Mouse (Mus musculus) lung, postnatal 25 days (tissue): ENCODE data around the gene E2f2.
A peak's percentile ranks its signal among the peaks of the same experiment; 100 is the strongest.

Source experiments
- DNase-seq: peaks from one replicate; pipeline ENCODE4 v3.0.0; 2022; ENCODE audit warnings: low spot score

Gene E2f2

GRCm38 (mm10) chr4:136144927-136145292 is 27.3 kb upstream of the E2f2 start:
- no peak for DNase-seq

- no peak for DNase-seq
Measured at GRCm38 (mm10) chr4:136145362-136145885, 26.8 kb upstream of the E2f2 start.

GRCm38 (mm10) chr4:136145991-136146711 is 26.0 kb upstream of the E2f2 start:
- no peak for DNase-seq

- DNase-seq = no peak
Measured at GRCm38 (mm10) chr4:136146712-136147154, 25.5 kb upstream of the E2f2 start.

GRCm38 (mm10) chr4:136147436-136148135 is 24.6 kb upstream of the E2f2 start:
- DNase-seq = peak; percentile 88

GRCm38 (mm10) chr4:136148342-136149044 is 23.7 kb upstream of the E2f2 start:
- DNase-seq = peak; percentile 64

DNA sequence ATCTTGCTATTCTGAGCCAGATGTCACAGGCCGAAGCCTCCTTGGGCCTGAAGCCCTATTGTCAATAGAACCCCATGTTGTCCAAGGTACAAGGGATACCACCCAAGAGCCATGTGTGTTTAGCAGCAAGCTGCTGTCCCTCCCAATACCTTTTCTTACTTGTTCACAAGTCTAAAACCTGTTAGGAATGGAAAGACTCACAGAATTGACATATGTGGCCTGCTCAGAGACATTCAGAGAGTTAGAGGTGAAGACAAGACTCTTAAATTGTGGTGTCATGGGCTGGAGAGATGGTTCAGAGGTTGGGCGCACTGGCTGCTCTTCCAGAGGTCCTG is 23.2 kb upstream of the E2f2 start:
- DNase-seq = no peak

DNA sequence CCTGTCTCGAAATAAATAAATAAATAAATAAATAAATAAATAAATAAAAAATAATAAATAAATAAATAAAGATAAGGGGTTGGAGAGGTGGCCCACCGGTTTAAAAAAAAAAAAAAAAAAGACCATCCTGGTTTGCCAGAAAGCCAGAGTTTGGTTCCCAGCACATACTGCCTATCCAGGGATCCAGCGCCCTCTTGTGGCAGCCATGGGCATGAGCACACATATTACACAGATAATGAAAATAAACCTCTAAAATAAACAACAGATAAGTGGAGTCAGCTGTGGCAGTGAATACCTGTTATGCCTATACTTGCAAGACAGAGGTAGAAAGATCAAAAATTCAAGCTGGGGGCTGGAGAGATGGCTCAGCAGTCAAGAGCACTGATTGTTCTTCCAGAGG is 22.5 kb upstream of the E2f2 start:
- DNase-seq = peak; percentile 66

DNA sequence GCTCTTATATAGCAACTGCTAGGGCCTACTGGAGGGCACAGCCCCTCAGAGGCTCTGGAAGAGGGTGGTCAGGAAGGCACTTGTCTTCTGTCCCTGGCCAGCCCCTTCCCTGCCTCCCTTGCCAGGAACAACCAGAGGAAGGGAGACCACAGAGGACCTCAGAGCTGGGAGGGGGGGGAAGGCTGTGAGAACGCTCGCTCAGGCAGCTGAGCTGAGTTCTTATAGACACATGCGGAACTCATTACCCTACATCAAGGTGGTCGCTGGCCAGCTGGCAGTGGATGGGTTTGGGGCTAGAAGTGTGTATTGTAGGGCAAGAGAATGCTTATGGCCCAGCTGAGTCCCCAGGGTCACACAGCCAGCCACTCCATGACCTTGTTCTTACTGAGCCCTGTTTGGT is 21.6 kb upstream of the E2f2 start:
- DNase-seq = no peak

GRCm38 (mm10) chr4:136152821-136153220 is 19.4 kb upstream of the E2f2 start:
- no peak for DNase-seq

DNA sequence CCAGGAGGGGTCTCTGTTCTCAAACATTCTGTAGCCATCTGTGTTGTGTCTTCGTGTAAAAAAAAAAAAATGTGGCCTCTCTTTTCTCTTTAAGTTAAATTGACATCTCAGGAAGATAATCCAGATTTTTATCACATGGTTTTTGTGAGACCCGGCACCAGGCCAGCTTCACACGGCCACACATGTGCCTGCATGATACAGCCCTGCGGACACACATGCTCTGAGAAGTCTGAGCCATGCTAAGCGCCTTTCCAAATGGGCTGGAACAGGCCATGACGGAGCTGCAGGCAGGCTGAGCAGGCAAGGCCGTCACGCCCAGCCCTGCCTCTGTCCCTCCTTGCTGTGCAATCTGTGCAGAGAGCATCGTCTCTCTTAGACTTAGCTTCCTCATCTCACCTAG is 17.7 kb upstream of the E2f2 start:
- no peak for DNase-seq

- no peak for DNase-seq
Measured at GRCm38 (mm10) chr4:136158498-136158897, 13.7 kb upstream of the E2f2 start.

GRCm38 (mm10) chr4:136159802-136160397 is 12.3 kb upstream of the E2f2 start:
- peak; percentile 84 for DNase-seq

DNA sequence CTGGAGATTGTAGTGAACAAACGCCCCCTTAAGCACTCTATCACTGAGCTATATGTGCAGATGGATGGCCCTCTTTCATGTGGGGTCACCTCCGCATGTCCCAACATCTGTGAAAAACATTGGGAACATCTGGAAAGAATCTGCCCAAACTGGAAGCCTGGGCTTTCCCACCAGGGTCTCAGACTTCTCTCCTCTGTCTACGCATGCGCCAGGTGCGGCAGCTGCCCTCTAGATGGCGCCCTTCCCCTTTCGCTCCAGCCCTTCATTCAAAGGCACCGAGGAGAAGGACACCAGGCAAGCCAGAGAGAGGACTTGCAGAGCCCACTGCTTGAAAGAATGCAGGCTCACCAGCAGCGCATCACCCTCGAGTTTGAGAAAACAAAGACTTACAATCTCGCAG is 8.7 kb upstream of the E2f2 start:
- peak; percentile 87 for DNase-seq

GRCm38 (mm10) chr4:136164981-136165380 is 7.2 kb upstream of the E2f2 start:
- DNase-seq = no peak

DNA sequence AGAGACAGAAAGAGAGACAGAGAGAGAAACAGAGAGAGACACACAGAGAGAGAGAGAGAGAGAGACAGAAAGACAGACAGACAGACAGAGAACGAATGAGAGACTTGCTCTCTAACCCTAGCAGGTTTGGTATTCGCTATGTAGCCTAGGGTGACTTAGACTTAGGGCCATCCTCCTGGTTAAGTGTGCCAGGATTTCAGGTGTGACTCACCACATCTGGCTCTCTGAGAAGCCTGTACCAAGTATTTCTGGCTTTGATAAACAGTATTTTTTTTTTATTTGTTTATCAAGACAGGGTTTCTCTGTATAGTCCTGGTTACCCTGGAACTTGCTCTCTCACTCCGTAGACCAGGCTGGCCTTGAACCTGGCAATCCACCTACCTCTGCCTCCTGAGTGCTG is 4.5 kb upstream of the E2f2 start:
- DNase-seq = no peak

DNA sequence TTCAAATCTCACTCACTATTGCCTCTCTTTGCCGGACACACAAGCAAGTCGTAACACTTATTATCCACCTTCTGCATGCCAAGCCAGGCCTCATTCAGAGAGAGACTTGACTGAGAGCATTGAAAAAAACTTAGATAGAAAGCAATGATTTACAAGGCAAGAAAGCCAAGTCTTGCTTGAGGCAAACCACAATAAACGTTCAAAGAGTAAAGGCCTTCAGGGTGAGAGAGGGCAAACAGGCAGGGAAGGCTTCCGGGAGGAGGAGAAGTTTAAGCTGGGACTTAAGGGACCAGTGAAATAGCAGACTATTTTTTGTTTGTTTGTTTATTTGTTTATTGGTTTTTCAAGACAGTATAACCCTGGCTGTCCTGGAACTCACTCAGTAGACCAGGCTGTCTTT is 1.8 kb upstream of the E2f2 start:
- DNase-seq = no peak

- DNase-seq = no peak
Measured at GRCm38 (mm10) chr4:136171455-136171854, 739 bp upstream of the E2f2 start.

DNA sequence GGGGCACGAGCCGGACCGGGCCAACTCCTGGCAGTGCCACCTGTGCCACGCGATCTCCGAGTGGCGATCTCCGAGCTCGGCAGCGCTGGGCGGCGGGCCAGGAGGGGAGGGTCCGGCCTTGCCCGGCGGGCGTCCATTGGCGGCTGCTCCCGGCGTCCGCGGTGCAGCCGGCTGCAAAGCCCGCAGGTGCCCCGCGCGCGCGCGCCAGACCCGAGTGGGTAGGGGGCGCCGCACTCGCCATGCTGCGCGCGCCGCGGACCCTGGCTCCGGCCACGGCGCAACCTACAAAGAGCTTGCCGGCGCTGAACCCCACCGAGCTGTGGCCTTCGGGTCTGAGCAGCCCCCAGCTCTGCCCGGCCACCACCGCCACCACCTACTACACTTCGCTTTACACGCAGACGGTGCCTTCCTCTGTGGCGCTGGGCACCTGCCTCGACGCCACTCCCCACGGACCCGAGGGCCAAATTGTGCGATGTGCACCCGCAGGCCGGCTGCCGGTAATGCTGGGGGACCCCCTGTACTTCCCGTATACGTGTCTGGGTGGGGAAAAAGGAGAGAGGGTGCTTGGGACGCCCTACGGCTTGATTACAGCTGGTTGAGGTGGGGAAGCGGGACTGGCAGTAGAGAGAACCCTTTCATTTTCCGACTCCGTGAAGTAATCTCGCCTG is 482 bp downstream of the E2f2 start:
- peak; percentile 61 for DNase-seq

GRCm38 (mm10) chr4:136173210-136173715 is 1.1 kb downstream of the E2f2 start:
- DNase-seq = no peak
